Mouse (Mus musculus): Measurements from ENCODE around the gene Olfr1140. TPM values are rescaled to one million over a fixed set of nuclear protein-coding genes. Genes with fewer than 3 reads are reported as not detected.

The Olfr1140 gene
- polyA plus RNA-seq (2012; rRNA removed) = not detected in 2 replicates

DNA sequence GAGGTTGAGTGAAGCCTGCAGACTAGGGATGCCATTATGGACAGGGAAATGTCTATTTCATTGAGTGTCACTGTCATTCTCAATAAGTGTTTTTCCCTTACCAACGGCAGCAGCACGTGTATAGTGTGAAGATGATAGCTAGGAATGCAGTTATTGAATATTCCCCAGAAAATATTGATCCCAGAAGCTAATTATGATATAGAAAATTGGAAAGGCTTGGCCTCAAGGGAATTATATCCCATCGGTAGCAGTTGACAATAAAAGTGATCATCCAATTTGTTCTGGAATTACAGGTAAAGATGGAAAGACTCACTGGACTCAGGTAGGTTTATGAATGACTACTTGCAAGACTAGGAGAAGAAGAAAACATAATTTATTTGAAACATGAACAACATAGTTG is at the start of gene Olfr1140:
Olfr1140 (plus strand) TSS at position 301 of the 400 bp plus-strand sequence.
- 63% methylated on average over 3 of the region's 3 CpGs for WGBS

DNA sequence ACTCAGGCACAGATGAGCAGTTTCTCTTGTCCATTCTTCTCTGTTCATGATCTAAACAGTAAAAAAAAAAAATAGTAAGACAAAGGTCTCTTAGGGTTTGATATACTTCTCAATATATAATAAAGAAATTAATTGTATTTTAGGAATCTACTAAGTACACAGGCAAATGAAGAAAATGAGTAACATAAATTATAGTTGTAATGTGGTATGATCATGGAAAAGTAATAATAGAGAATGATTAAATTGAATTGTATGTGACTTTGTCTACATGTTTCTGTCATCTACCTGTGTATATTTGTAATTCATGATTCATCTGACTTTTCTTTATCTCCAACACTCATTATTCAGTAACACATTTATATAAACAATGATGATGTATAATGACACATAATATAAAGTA is 49.7 kb upstream of the Olfr1140 start, which contains the start of gene Olfr1136:
Olfr1136 (minus strand) TSS at position 101 of the 400 bp plus-strand sequence.
- DNase-seq (ENCODE audit: low read depth, low spot score) = no peak

More for the DNA sequence above, at the start of gene Olfr1140:
- DNase-seq (ENCODE audit: low read depth, low spot score) = no peak

DNA sequence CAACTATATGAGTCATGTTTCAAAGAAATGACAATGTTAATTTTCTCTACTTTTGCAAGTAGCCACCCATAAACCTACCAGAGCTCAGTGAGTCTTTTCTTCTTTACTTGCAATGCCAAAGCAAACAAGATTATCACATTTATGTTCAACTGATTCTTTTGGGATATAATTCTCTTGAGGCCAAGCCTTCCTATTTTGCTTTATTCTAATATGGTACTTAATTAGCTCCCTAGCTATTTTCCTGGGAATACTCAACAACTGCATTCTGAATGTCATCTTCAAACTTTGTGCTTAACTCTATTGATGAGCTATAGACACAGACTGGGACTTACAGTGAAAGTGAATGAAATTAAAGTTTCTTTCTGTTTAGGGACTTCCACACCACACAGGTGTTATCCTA is 30.5 kb upstream of the Olfr1140 start, which contains the start of gene Olfr1137:
Olfr1137 (minus strand) TSS at position 101 of the 400 bp plus-strand sequence.
- DNase-seq (ENCODE audit: low read depth, low spot score) = no peak

DNA sequence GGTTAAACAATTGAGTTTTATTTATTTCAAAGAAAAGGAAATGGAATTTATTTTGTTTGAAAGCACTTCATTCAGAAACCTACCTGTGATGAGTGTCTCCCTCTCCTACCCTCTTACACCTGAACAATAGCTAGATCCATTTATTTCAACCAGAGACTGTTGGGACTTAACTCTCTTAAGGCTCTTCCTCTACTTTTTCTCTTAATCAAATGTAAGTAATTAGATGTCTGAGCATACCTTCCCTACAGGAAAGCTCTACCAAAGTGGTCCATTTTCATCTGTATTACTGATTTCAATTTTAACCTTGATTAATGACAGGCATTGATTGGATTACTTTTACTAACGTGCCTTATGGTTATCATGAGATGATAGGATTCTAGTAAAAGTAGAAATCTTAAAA is 3.7 kb upstream of the Olfr1140 start, which contains the start of gene Olfr1138:
Olfr1138 (minus strand) TSS at position 101 of the 400 bp plus-strand sequence.
- DNase-seq (ENCODE audit: low read depth, low spot score) = no peak
- WGBS = 68% methylated on average over 1 of the region's 1 CpGs

DNA sequence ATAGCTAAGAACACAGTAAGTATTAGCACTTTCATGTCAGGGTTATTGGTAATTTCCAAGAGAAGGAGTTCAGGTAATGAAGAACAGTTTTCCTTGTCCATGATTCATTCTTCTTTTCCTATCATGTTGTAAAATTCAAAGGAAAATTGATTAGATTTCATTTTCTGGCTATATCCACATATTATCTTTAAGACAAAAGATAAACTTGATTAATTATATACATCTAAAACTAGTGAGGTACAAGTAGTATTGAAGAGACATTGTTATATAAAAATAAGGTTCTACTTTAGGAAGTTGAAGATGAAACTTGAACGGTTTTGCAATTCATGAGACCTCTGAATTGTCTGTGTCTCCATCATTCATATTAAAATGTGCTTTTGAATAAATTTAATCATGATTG is 10.3 kb downstream of the Olfr1140 start, which contains the start of gene Olfr1141:
Olfr1141 (minus strand) TSS at position 101 of the 400 bp plus-strand sequence.
- WGBS = 68% methylated on average over 1 of the region's 1 CpGs
- no peak for DNase-seq (ENCODE audit: low read depth, low spot score)

DNA sequence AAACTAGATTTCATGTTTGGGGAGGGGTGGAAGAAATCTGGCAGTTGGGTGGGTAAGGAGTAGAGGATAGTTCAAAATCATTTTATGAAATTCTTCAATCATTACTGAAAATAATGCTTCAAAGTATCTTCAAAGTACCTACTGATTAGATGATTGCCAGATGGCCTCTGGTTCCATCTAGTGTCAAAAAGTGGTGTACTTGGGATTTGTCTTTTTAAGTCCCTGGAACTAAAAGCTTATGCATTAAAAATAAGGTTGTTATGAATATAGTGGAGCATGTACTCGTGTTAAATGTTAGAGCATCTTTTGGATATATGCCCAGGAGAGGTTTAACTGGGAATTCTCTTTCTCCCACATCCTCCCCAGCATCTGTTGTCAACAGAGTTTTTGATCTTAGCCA is 32.6 kb downstream of the Olfr1140 start:
- 36% methylated on average over 1 of the region's 1 CpGs for WGBS
- no peak for DNase-seq (ENCODE audit: low read depth, low spot score)

DNA sequence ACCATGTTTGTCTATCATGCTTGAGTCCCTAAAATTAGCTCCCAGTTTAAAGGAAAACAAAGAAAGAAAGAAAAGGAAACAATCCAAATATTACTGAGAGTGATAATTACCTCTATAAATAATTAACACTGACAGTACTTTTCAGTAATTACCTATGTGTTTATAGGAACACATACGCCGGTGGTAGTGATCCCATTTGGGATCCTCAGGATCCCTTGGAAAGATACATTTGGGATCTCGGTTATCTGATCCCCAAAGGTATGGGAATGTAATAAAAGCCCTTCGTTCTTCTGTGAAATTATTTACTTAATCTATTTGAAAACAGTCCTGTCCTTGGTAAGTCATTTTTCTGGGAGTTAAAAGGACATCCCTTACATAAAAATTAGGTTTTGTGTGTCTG is 35.6 kb downstream of the Olfr1140 start, which contains the start of gene Olfr152:
Olfr152 (plus strand) TSS at position 301 of the 400 bp plus-strand sequence.
- 66% methylated on average over 4 of the region's 4 CpGs for WGBS
- no peak for DNase-seq (ENCODE audit: low read depth, low spot score)

Other genes starting within 250 kb of the Olfr1140 start
- gene Pramel7, start 246.7 kb upstream of the Olfr1140 start, polyA plus RNA-seq (2012; rRNA removed) = not detected in 2 replicates
- not detected in 2 replicates for gene Pramel6, start 237.2 kb upstream of the Olfr1140 start, polyA plus RNA-seq (2012; rRNA removed)
- gene Olfr153, start 212.0 kb upstream of the Olfr1140 start, polyA plus RNA-seq (2012; rRNA removed) = not detected in 2 replicates
- not detected in 2 replicates for gene Olfr1128, start 198.2 kb upstream of the Olfr1140 start, polyA plus RNA-seq (2012; rRNA removed)
- not detected in 2 replicates for gene Olfr1129, start 169.8 kb upstream of the Olfr1140 start, polyA plus RNA-seq (2012; rRNA removed)
- gene Olfr1130, start 137.5 kb upstream of the Olfr1140 start, polyA plus RNA-seq (2012; rRNA removed) = not detected in 2 replicates
- not detected in 2 replicates for gene Olfr1131, start 116.6 kb upstream of the Olfr1140 start, polyA plus RNA-seq (2012; rRNA removed)
- not detected in 2 replicates for gene Olfr1132, start 106.2 kb upstream of the Olfr1140 start, polyA plus RNA-seq (2012; rRNA removed)
- gene Olfr1133, start 96.4 kb upstream of the Olfr1140 start, polyA plus RNA-seq (2012; rRNA removed) = not detected in 2 replicates
- not detected in 2 replicates for gene Olfr1134, start 85.3 kb upstream of the Olfr1140 start, polyA plus RNA-seq (2012; rRNA removed)
- gene Olfr1135, start 70.1 kb upstream of the Olfr1140 start, polyA plus RNA-seq (2012; rRNA removed) = not detected in 2 replicates
- gene Olfr1136, start 49.8 kb upstream of the Olfr1140 start, polyA plus RNA-seq (2012; rRNA removed) = not detected in 2 replicates
- gene Olfr1137, start 30.6 kb upstream of the Olfr1140 start, polyA plus RNA-seq (2012; rRNA removed) = not detected in 2 replicates
- not detected in 2 replicates for gene Olfr1138, start 3.8 kb upstream of the Olfr1140 start, polyA plus RNA-seq (2012; rRNA removed)
- gene Olfr1141, start 10.2 kb downstream of the Olfr1140 start, polyA plus RNA-seq (2012; rRNA removed) = not detected in 2 replicates
- gene Olfr152, start 35.7 kb downstream of the Olfr1140 start, polyA plus RNA-seq (2012; rRNA removed) = not detected in 2 replicates
- not detected in 2 replicates for gene Olfr1143, start 56.8 kb downstream of the Olfr1140 start, polyA plus RNA-seq (2012; rRNA removed)
- not detected in 2 replicates for gene Olfr1145, start 66.1 kb downstream of the Olfr1140 start, polyA plus RNA-seq (2012; rRNA removed)
- gene Olfr1148, start 86.8 kb downstream of the Olfr1140 start, polyA plus RNA-seq (2012; rRNA removed) = not detected in 2 replicates
- not detected in 2 replicates for gene Olfr1150-ps1, start 100.2 kb downstream of the Olfr1140 start, polyA plus RNA-seq (2012; rRNA removed)
- gene Olfr1151, start 112.1 kb downstream of the Olfr1140 start, polyA plus RNA-seq (2012; rRNA removed) = not detected in 2 replicates
- not detected in 2 replicates for gene Olfr1152, start 122.7 kb downstream of the Olfr1140 start, polyA plus RNA-seq (2012; rRNA removed)
- gene Olfr1153, start 151.2 kb downstream of the Olfr1140 start, polyA plus RNA-seq (2012; rRNA removed) = not detected in 2 replicates
- gene Olfr1154, start 161.4 kb downstream of the Olfr1140 start, polyA plus RNA-seq (2012; rRNA removed) = not detected in 2 replicates
- not detected in 2 replicates for gene Olfr1155, start 201.4 kb downstream of the Olfr1140 start, polyA plus RNA-seq (2012; rRNA removed)
- gene Olfr1156, start 209.3 kb downstream of the Olfr1140 start, polyA plus RNA-seq (2012; rRNA removed) = not detected in 2 replicates
- not detected in 2 replicates for gene Olfr1157, start 224.5 kb downstream of the Olfr1140 start, polyA plus RNA-seq (2012; rRNA removed)
- not detected in 2 replicates for gene Olfr74, start 230.9 kb downstream of the Olfr1140 start, polyA plus RNA-seq (2012; rRNA removed)
- not detected in 2 replicates for gene Olfr1158, start 246.4 kb downstream of the Olfr1140 start, polyA plus RNA-seq (2012; rRNA removed)